Mouse (Mus musculus) hindbrain, embryonic 10.5 days (tissue): ENCODE results near the gene Nrd1. TPM values are rescaled to one million over a fixed set of nuclear protein-coding genes. Genes with fewer than 3 reads are reported as not detected.

Experiments used
- DNase-seq: peaks from one replicate; pipeline ENCODE4 v3.0.0-alpha.2; 2017; ENCODE audit warnings: low spot score
- H3K27ac ChIP-seq: fragments of 300-500 bp; sonication (generic); 2 replicates; pipeline ENCODE4 v1.5.1; 2016; ENCODE audit warnings: mild to moderate bottlenecking, moderate library complexity
- H3K27me3 ChIP-seq: fragments of 300-500 bp; sonication (generic); 2 replicates; pipeline ENCODE4 v1.6.1; 2016; ENCODE audit warnings: mild to moderate bottlenecking; ENCODE audit not compliant: poor library complexity, insufficient read depth, severe bottlenecking
- H3K36me3 ChIP-seq: fragments of 300-500 bp; sonication (generic); 2 replicates; pipeline ENCODE4 v1.6.1; 2016; ENCODE audit warnings: mild to moderate bottlenecking, moderate library complexity
- H3K4me1 ChIP-seq: fragments of 300-500 bp; sonication (generic); replicated peaks from 2 replicates; pipeline ENCODE4 v1.6.1; 2016; ENCODE audit warnings: mild to moderate bottlenecking
- H3K4me3 ChIP-seq: fragments of 300-500 bp; sonication (generic); 2 replicates; pipeline ENCODE4 v1.5.1; 2016; ENCODE audit warnings: mild to moderate bottlenecking, moderate library complexity
- H3K9me3 ChIP-seq: fragments of 300-500 bp; sonication (generic); 2 replicates; pipeline ENCODE4 v1.6.1; 2016; ENCODE audit warnings: mild to moderate bottlenecking, moderate library complexity
- WGBS: fragments of 180-500 bp; shearing (Covaris S2); methylation state at CpG from one replicate; pipeline ENCODE4 v1.1.7; 2016; 5-methylcytosine and 5-hydroxymethylcytosine counted together
- polyA plus RNA-seq: library from polyadenylated mRNA; unstranded; fragments of >200 nt; fragmentation: Nextera tagmentation; extraction: Ambion mirVana; gene quantifications from 2 replicates; pipeline ENCODE4 v1.2.1, GENCODE M21; 2016

Nrd1 gene
- polyA plus RNA-seq, 1 experiment from 2014 or later: 67.0 TPM

DNA sequence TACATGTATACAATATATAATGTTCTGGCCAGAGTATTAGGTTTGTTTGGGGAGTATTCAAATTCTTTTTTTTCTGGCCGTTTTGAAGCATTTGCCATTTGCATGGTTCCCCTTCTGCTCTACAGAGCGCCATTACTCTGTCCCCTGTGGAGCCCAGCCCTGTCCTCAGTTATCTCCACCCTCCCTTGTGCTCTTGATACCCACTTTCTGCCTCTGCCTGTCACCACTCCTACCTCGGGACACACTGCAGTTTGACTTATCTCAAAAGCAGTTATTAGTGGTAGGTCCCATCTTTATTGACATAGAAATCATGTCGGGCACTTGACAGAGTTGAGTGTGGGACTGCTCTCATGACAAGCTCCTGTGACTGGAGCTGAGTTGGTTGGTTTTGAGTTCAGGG is 42.3 kb downstream of the Nrd1 start:
- no peaks in the 10 kb centered on the region for H3K9me3 ChIP-seq
- WGBS: 90% methylated on average over 4 of the region's 4 CpGs
- peaks cover 92% of the 10 kb centered on the region for H3K36me3 ChIP-seq
- no peak overlapping the region for H3K4me3 ChIP-seq
- no peaks in the 10 kb centered on the region for H3K4me1 ChIP-seq
- no peak overlapping the region for H3K27ac ChIP-seq
- DNase-seq: no peak
- H3K27me3 ChIP-seq: no peaks in the 10 kb centered on the region

DNA sequence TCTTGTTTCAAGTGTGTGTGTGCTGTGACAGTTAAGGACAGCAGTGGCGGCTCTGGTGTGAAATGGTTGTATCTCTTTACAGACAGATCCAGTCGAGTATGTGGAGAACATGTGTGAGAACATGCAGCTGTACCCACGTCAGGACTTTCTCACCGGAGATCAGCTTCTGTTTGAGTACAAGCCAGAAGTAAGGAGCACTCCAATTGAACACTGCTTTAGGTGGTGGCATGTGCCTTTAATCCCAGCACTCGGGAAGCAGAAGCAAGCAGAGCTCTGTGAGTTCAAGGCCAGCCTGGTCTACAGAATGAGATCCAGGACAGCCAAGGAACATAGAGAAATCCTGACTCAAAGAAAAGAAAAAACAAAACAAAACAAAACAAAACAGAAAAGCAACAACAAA is 42.8 kb downstream of the Nrd1 start:
- H3K4me3 ChIP-seq: no peak overlapping the region
- no peak for DNase-seq
- WGBS: 89% methylated on average over 5 of the region's 5 CpGs
- H3K36me3 ChIP-seq: peaks cover 92% of the 10 kb centered on the region
- no peaks in the 10 kb centered on the region for H3K4me1 ChIP-seq
- H3K27ac ChIP-seq: no peak overlapping the region
- no peaks in the 10 kb centered on the region for H3K27me3 ChIP-seq
- H3K9me3 ChIP-seq: no peaks in the 10 kb centered on the region

DNA sequence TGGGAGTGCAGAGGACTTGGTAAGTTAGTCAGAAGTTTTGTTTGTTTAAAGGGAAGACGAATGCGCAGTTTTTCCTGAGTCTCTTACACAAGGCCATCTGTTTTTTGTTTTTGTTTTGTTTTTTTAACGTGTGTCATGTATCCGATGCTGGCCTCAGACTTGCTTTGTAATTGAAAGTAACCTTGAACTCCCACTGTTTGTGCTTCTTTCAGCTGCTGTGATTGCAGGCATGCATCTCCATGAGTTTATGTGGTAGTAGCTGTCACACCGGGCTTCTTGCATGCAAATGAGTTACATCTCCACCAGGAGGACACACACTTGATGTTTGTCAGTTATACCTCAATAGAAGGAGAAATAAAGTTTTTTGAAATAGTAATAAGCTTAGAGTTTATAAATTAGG is 43.3 kb downstream of the Nrd1 start:
- DNase-seq: no peak
- Histone ChIP-seq H3K36me3 (peaks cover 92% of the 10 kb centered on the region), H3K4me1 (no peaks in the 10 kb centered on the region), H3K27ac (no peak overlapping the region), H3K27me3 (no peaks in the 10 kb centered on the region), H3K9me3 (no peaks in the 10 kb centered on the region), H3K4me3 (no peak overlapping the region)
- 84% methylated on average over 5 of the region's 5 CpGs for WGBS

DNA sequence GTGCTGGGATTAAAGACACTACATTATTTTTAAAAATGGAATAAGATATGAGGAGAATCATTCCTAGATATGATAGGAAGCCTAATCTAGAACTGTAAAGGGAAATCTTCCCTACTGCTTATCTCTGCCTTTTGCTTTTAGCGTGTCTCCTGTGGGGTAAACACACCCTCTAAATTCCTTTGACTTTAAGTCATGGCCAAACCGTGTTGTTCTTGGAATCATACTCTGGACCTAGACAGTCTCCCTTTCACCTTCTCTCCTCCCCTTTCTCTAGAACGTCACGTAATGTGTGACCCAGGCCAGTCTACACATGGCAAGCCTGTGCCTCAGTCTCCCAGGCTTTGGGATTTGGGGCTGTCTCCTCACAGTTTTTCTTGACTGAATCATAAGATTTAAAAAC is 47.8 kb downstream of the Nrd1 start:
- Histone ChIP-seq H3K4me1 (peaks cover 3% of the 10 kb centered on the region; the same call in 1 of the 2 replicates), H3K27ac (no peak overlapping the region), H3K9me3 (no peaks in the 10 kb centered on the region), H3K4me3 (no peak overlapping the region), H3K36me3 (peaks cover 89% of the 10 kb centered on the region), H3K27me3 (no peaks in the 10 kb centered on the region)
- no peak for DNase-seq
- 88% methylated on average over 4 of the region's 4 CpGs for WGBS

DNA sequence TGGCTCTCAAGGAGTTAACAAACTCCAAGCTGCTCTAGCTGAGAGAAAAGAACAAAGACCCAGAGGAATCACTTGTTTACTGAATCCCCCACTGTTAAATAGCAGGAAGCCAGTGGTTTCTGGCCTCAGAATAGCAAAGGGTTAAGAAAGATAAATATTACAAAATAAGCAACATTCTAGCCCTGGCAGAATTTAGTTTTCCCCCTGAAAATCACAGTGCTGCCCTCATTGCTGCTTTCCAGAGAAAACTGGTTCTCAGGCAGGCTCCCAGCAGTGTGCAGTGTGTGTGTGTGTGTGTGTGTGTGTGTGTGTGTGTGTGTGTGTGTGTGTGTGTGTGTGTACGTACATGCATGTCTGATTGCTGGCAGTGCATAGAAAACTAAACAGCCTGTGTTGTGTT is 51.8 kb downstream of the Nrd1 start:
- Histone ChIP-seq H3K36me3 (peaks cover 95% of the 10 kb centered on the region), H3K27ac (no peak overlapping the region)
- 50% methylated on average over 1 of the region's 1 CpGs for whole genome bisulfite sequencing

DNA sequence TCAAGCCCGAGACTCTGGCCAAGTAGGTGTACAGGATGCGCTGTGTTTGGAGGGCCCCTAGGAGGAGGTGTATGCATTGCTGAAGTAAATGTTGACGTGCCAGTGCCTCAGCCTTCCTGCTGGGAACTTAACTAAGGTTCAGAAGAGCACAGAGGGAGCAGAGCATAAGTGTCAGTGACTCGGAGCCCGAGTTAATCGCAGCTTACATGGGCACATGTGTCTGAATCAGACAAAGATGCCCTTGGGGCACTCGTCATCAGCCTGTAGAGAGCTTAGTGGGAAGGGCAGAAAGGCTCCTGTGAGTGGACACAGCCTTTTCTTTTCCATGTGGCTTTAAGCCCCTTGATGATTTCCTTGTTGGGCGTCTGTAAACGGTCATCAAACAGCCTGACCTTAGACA is 53.5 kb downstream of the Nrd1 start:
- Histone ChIP-seq H3K27ac (no peak overlapping the region), H3K4me3 (no peak overlapping the region), H3K36me3 (peaks cover 95% of the 10 kb centered on the region), H3K4me1 (peaks cover 9% of the 10 kb centered on the region; the same call in 1 of the 2 replicates), H3K27me3 (no peaks in the 10 kb centered on the region), H3K9me3 (no peaks in the 10 kb centered on the region)
- DNase-seq: no peak
- 78% methylated on average over 9 of the region's 9 CpGs for WGBS

More for the DNA sequence above, 51.8 kb downstream of the Nrd1 start:
- Histone ChIP-seq H3K4me1 (peaks cover 9% of the 10 kb centered on the region; the same call in 1 of the 2 replicates), H3K4me3 (no peak overlapping the region), H3K27me3 (no peaks in the 10 kb centered on the region), H3K9me3 (no peaks in the 10 kb centered on the region)
- DNase-seq: no peak

DNA sequence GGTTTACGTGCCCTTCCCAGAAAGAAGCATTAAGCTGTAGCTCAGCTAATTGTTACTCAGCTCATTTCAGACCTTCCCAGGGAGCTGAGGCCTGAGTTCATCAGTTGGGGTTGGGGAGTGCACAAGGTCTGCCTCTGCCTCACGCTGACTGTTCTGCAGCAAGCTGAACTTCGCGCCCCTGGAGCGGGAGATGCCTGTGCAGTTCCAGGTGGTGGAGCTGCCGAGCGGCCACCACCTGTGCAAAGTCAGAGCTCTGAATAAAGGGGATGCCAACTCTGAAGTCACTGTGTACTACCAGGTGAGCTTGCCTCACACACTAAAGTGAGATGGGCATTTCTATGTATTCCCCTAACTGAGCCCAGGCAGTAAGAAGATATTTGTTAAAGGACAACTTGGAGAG is 55.9 kb downstream of the Nrd1 start:
- H3K27ac ChIP-seq: no peak overlapping the region
- H3K4me3 ChIP-seq: no peak overlapping the region
- H3K4me1 ChIP-seq: peaks cover 6% of the 10 kb centered on the region; the same call in 1 of the 2 replicates
- no peaks in the 10 kb centered on the region for H3K27me3 ChIP-seq
- 85% methylated on average over 7 of the region's 7 CpGs for WGBS
- no peaks in the 10 kb centered on the region for H3K9me3 ChIP-seq
- DNase-seq: no peak
- peaks cover 95% of the 10 kb centered on the region for H3K36me3 ChIP-seq

DNA sequence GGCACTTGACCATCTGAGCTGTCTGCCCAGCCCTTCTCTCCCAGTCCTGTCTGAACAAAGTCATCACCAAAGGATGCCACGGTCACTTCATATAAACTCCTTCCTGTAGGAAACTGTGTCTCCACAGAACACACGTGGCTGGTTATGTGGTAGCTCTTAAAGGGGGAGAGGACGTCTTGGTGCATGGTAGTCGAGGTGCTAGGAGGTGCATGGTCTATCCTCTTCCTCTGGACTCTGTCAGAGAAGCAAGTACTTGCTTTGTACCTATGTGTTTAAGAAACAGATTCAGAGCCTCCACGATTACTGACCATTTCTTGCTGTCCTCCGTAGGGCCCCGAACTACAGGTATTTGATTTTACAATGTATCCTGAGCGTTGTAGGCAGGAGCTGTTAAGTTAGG is 57.2 kb downstream of the Nrd1 start:
- 91% methylated on average over 8 of the region's 8 CpGs for WGBS
- Histone ChIP-seq H3K27me3 (no peaks in the 10 kb centered on the region), H3K9me3 (no peaks in the 10 kb centered on the region), H3K4me3 (no peak overlapping the region), H3K27ac (no peak overlapping the region), H3K4me1 (peaks cover 6% of the 10 kb centered on the region; the same call in 1 of the 2 replicates), H3K36me3 (peaks cover 95% of the 10 kb centered on the region)
- DNase-seq: no peak

DNA sequence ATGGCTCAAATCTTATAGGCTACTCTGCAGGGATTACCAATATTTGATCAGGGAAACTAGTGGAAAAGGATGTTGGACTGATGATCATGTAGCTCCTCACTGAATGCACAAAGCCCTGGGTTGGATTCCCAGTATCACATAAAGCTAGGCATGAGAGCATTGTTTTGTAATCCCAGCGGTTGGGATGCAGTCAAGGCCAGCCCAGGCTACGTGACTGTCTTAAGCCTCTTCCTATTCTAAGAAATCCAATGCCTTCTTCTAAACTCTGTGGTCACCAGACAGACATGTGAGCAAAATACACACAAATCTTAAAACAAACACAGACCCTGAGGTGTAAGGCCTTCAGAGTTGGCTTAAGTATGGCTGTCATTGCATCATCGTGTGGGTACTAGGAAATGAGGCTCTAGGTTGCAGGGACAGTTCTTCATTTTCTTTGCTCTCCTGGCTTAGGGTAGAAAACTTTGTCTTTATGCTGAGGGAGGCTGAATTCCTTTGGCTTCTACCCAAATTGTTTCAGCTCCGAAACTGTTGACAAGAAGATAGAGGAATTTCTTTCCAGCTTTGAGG is 58.9 kb downstream of the Nrd1 start:
- peaks cover 98% of the 10 kb centered on the region for H3K36me3 ChIP-seq
- 93% methylated on average over 4 of the region's 4 CpGs for WGBS

DNA sequence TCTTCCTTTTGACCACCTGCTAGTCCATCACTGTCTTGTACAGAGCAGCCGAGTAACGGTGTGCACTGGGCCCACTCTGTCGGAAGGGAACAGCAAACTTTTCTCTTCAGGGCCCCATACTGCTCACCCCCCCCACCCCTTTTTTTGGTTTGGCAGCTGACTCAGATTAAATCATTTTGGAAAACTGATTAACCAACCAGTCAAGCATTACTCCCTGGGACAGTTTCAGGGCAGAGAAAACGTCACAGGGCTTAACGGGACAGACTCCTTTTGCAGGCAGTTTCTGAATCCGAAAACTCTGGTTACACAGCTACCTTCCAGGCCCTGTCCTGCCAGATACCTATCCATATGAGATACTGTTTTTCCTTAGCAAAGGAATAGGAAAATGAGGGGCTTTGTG is 64.5 kb downstream of the Nrd1 start:
- peaks cover 92% of the 10 kb centered on the region for H3K36me3 ChIP-seq
- no peak overlapping the region for H3K4me3 ChIP-seq
- no peaks in the 10 kb centered on the region for H3K9me3 ChIP-seq
- no peak overlapping the region for H3K27ac ChIP-seq
- DNase-seq: no peak
- H3K27me3 ChIP-seq: no peaks in the 10 kb centered on the region
- WGBS: 92% methylated on average over 6 of the region's 6 CpGs
- H3K4me1 ChIP-seq: no peaks in the 10 kb centered on the region

More for the DNA sequence above, 58.9 kb downstream of the Nrd1 start:
- no peaks in the 10 kb centered on the region for H3K27me3 ChIP-seq
- DNase-seq: no peak
- H3K4me1 ChIP-seq: peaks cover 6% of the 10 kb centered on the region; the same call in 1 of the 2 replicates
- H3K9me3 ChIP-seq: no peaks in the 10 kb centered on the region
- no peak overlapping the region for H3K27ac ChIP-seq
- no peak overlapping the region for H3K4me3 ChIP-seq

DNA sequence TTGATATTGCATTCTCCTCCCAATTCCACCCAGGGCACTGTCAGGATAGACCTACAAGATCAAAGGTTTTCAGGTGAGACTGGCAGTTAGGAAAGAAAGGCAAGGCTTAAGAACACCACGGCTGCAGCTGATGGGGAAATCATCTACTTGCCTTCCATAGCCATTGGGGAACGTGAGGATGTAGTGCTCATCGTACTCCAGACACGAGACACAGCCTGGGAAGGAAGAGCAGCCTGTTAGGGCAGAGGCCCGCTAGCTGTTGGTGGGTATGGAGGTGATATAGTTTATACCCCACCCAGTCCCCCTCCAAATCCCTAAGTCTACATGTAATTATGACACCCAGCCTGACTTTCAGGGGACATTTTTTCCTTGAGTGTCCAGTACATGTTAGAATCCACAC is 65.3 kb downstream of the Nrd1 start:
- Histone ChIP-seq H3K27ac (no peak overlapping the region), H3K4me1 (no peaks in the 10 kb centered on the region), H3K36me3 (peaks cover 91% of the 10 kb centered on the region), H3K4me3 (no peak overlapping the region), H3K9me3 (no peaks in the 10 kb centered on the region), H3K27me3 (no peaks in the 10 kb centered on the region)
- WGBS: 91% methylated on average over 5 of the region's 5 CpGs
- DNase-seq: no peak

DNA sequence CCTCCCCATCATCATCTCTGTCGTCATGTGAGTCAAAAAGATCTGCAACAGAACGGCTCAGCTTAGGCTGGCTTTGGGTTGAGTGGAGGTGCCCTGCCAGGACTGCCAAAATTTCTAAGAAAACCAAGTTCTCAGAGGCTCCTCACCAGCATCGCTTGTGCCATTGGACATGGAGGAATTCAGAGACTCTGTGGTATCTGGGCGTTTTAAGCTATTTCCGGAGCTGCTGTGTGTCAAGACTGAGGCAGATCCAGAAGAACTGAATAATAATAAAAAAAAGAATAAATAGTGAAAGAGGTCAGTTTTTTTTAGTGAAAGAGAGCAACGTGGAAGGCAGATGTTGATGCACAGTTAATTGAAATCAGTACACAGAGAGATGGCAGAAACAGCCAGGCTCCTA is 72.4 kb downstream of the Nrd1 start:
- Histone ChIP-seq H3K9me3 (no peaks in the 10 kb centered on the region), H3K4me3 (no peak overlapping the region), H3K4me1 (0 out of 2 replicates have a peak, but pooled peaks cover 5% of the 10 kb centered on the region), H3K27ac (no peak overlapping the region), H3K27me3 (no peaks in the 10 kb centered on the region), H3K36me3 (peaks cover 40% of the 10 kb centered on the region)
- no peak for DNase-seq
- WGBS: 89% methylated on average over 6 of the region's 6 CpGs

DNA sequence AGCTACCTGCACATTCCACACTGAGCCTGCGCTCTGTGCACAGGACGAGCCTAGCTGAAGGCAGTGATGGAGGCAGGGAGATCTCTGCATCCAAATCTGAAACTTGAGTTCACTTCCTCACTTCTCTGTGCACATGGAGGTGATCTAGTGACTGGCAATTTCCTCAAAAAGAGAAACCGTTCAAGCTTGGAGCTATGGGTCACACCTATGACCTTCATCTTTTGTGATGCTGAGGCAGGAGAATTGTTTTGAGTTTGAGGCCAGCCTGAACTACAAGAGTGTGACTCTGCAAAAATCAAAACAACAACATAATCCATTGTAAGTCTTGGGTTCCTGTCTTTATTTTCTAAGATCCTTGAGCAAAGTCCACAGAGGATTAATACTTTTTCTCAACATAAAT is 72.8 kb downstream of the Nrd1 start:
- Histone ChIP-seq H3K36me3 (peaks cover 39% of the 10 kb centered on the region), H3K27me3 (no peaks in the 10 kb centered on the region), H3K9me3 (no peaks in the 10 kb centered on the region), H3K4me1 (0 out of 2 replicates have a peak, but pooled peaks cover 5% of the 10 kb centered on the region), H3K4me3 (no peak overlapping the region), H3K27ac (no peak overlapping the region)
- no peak for DNase-seq
- 81% methylated on average over 3 of the region's 3 CpGs for WGBS

DNA sequence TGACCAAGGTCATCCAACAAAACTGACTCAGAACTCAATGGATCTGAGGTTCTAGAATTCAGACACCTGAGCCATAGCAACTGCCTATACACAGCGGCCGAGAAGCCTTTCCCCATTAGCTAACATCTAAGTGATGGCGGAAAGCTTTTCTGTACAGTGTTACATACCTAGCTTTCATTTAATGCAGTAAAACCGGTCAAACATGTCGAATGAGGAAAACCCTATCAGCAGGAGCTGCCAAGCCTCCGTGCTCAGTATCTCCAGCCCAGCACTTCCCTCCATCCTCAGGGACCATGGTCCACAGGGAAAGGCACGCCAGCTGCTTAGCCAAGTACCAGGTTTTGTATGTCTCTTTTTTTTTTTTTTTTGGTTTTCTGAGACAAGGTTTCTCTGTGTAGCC is 78.5 kb downstream of the Nrd1 start:
- WGBS: 93% methylated on average over 7 of the region's 7 CpGs
- Histone ChIP-seq H3K4me3 (no peak overlapping the region), H3K27me3 (no peaks in the 10 kb centered on the region), H3K27ac (no peak overlapping the region), H3K36me3 (peaks cover 56% of the 10 kb centered on the region), H3K4me1 (no peaks in the 10 kb centered on the region), H3K9me3 (no peaks in the 10 kb centered on the region)
- DNase-seq: no peak
